Mouse (Mus musculus) stomach, postnatal 0 days (tissue): ENCODE data around the gene P3h3. TPM values are rescaled to one million over a fixed set of nuclear protein-coding genes. Genes with fewer than 3 reads are reported as not detected.

Experiments
- ATAC-seq: fragments of 200-750 bp; cut with Nextera tagmentation; 2 replicates; pipeline ENCODE4 v1.8.0; 2017; ENCODE audit not compliant: low FRiP score, low TSS enrichment
- DNase-seq: peaks from one replicate; pipeline ENCODE4 v3.0.0-alpha.2; 2016; ENCODE audit warnings: low spot score
- H3K27ac ChIP-seq: fragments of 300-500 bp; sonication (generic); replicated peaks from 2 replicates; pipeline ENCODE4 v1.5.1; 2014; ENCODE audit warnings: mild to moderate bottlenecking, control low read depth
- H3K27me3 ChIP-seq: fragments of 300-500 bp; sonication (generic); 2 replicates; pipeline ENCODE4 v1.6.1; 2014; ENCODE audit warnings: low read length; ENCODE audit not compliant: control insufficient read depth, insufficient read depth
- H3K36me3 ChIP-seq: fragments of 300-500 bp; sonication (generic); 2 replicates; pipeline ENCODE4 v1.6.1; 2014; ENCODE audit warnings: low read length, mixed read lengths; ENCODE audit not compliant: control insufficient read depth, insufficient read depth
- H3K4me1 ChIP-seq: fragments of 300-500 bp; sonication (generic); replicated peaks from 2 replicates; pipeline ENCODE4 v1.6.1; 2014; ENCODE audit warnings: antibody characterized with exemption; ENCODE audit not compliant: control insufficient read depth, insufficient read depth
- H3K4me2 ChIP-seq: fragments of 300-500 bp; sonication (generic); replicated peaks from 2 replicates; pipeline ENCODE4 v1.6.1; 2014; ENCODE audit warnings: low read depth, mild to moderate bottlenecking, control low read depth, moderate library complexity
- H3K4me3 ChIP-seq: fragments of 300-500 bp; sonication (generic); 2 replicates; pipeline ENCODE4 v1.5.1; 2014; ENCODE audit warnings: low read depth, low read length, control low read depth
- H3K9ac ChIP-seq: fragments of 300-500 bp; sonication (generic); 2 replicates; pipeline ENCODE4 v1.6.1; 2014; ENCODE audit warnings: mild to moderate bottlenecking, low read length, control low read depth, mixed read lengths
- H3K9me3 ChIP-seq: fragments of 300-500 bp; sonication (generic); 2 replicates; pipeline ENCODE4 v1.6.1; 2016; ENCODE audit warnings: low read length; ENCODE audit not compliant: control insufficient read depth
- CTCF ChIP-seq: IDR thresholded peaks from 2 replicates; pipeline ENCODE4 v1.5.1; 2016; ENCODE audit warnings: antibody characterized with exemption, low read depth, mild to moderate bottlenecking, moderate library complexity
- EP300 ChIP-seq: optimal IDR thresholded peaks from 2 replicates; pipeline ENCODE3; 2016; ENCODE audit warnings: antibody characterized with exemption
- WGBS: fragments of 180-500 bp; shearing (Covaris S2); extraction: QIAGEN DNeasy Blood & Tissue Kit; methylation state at CpG from one replicate; pipeline ENCODE4 v1.1.7; 2014; 5-methylcytosine and 5-hydroxymethylcytosine counted together
- polyA plus RNA-seq: library from polyadenylated mRNA; unstranded; fragments of >200 nt; fragmentation: Nextera tagmentation; extraction: Ambion mirVana; gene quantifications from 2 replicates; pipeline ENCODE4 v1.2.1, GENCODE M21; 2015

P3h3 gene
- polyA plus RNA-seq, 1 experiment from 2014 or later: 9.7 TPM

- Histone ChIP-seq H3K27ac (peak within 1 kb of the TSS; percentile 95), H3K4me2 (peak within 1 kb of the TSS; percentile 96), H3K4me3 (peak within 1 kb of the TSS; percentile 65), H3K4me1 (peaks cover 2% of the 10 kb centered on the region; the same call in 1 of the 2 replicates), H3K36me3 (peaks cover 12% of the 10 kb centered on the region), H3K9ac (peak within 1 kb of the TSS; percentile 78), H3K27me3 (no peaks in the 10 kb centered on the region), H3K9me3 (no peaks in the 10 kb centered on the region)
- WGBS: 2% methylated on average over 28 of the region's 29 CpGs
- TF ChIP-seq CTCF (no peak), EP300 (no peak)
- DNase-seq (peak; percentile 87), ATAC-seq (peak; percentile 67)
These were observed 49.1 kb downstream of the P3h3 start, which contains the start of gene Spsb2 for GRCm38 (mm10) chr6:124808358-124809012. Spsb2 (plus strand) TSS chr6:124808661.

GRCm38 (mm10) chr6:124807986-124808357, 49.6 kb downstream of the P3h3 start:
- 65% methylated on average over 6 of the region's 6 CpGs for WGBS
- H3K4me2 ChIP-seq: peak overlapping the region; percentile 96
- DNase-seq: no peak
- ATAC-seq: no peak
- H3K27ac ChIP-seq: peak overlapping the region; percentile 95
- peak overlapping the region; percentile 65 for H3K4me3 ChIP-seq
- H3K36me3 ChIP-seq: peaks cover 12% of the 10 kb centered on the region
- H3K27me3 ChIP-seq: no peaks in the 10 kb centered on the region
- H3K4me1 ChIP-seq: peaks cover 2% of the 10 kb centered on the region; the same call in 1 of the 2 replicates
- TF ChIP-seq EP300 (no peak), CTCF (no peak)
- H3K9me3 ChIP-seq: no peaks in the 10 kb centered on the region
- no peak overlapping the region; the same call in 1 of the 2 replicates for H3K9ac ChIP-seq

- H3K36me3 ChIP-seq: peaks cover 12% of the 10 kb centered on the region
- no peaks in the 10 kb centered on the region for H3K27me3 ChIP-seq
- no peak overlapping the region for H3K9ac ChIP-seq
- WGBS: 62% methylated on average over 4 of the region's 4 CpGs
- H3K27ac ChIP-seq: peak overlapping the region; percentile 95
- no peak overlapping the region for H3K4me2 ChIP-seq
- ATAC-seq: no peak
- H3K9me3 ChIP-seq: no peaks in the 10 kb centered on the region
- TF ChIP-seq EP300 (no peak), CTCF (no peak)
- H3K4me3 ChIP-seq: no peak overlapping the region
- DNase-seq: no peak
- H3K4me1 ChIP-seq: peaks cover 2% of the 10 kb centered on the region; the same call in 1 of the 2 replicates
These were observed 50.2 kb downstream of the P3h3 start for GRCm38 (mm10) chr6:124807366-124807765.

DNA sequence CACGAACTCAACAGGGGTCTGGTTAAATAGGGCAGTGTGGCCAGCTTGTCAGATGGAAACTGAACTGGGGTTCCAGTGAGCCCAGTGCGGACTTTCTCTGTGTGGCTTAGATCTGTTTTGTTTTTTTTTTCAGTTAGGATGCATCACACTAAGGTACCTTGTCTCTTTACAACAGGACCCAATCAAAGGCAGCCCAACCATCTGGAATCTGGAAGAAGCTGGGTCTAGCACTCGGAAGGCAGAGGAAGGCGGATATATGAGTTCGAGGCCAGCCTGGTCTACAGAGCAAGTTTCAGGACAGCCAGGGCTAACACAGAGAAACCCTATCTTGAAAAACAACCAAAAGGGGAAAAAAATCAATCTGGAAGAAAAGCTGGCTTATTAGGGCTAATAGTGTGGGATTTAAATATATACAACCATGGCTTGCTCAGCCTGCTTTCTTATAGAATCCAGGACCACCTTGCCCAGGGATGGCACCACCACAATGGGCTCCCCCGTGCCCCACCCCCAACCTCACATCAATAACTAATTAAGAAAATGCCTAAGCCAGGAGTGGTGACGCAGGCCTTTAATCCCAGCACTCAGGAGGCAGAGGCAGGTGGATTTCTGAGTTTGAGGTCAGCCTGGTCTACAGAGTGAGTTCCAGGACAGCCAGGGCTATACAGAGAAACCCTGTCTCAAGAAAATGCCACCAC, 51.0 kb downstream of the P3h3 start:
- no peaks in the 10 kb centered on the region for H3K27me3 ChIP-seq
- TF ChIP-seq CTCF: no peak
- TF ChIP-seq EP300: no peak
- peak overlapping the region; percentile 98 for H3K27ac ChIP-seq
- peaks cover 2% of the 10 kb centered on the region; the same call in 1 of the 2 replicates for H3K4me1 ChIP-seq
- peak overlapping the region; percentile 41; the same call in 1 of the 2 replicates for H3K4me3 ChIP-seq
- ATAC-seq (no peak), DNase-seq (no peak)
- peaks cover 4% of the 10 kb centered on the region for H3K36me3 ChIP-seq
- H3K9me3 ChIP-seq: no peaks in the 10 kb centered on the region
- peak overlapping the region; percentile 43; the same call in 1 of the 2 replicates for H3K9ac ChIP-seq
- H3K4me2 ChIP-seq: peak overlapping the region; percentile 78
- 74% methylated on average over 7 of the region's 7 CpGs for WGBS

DNA sequence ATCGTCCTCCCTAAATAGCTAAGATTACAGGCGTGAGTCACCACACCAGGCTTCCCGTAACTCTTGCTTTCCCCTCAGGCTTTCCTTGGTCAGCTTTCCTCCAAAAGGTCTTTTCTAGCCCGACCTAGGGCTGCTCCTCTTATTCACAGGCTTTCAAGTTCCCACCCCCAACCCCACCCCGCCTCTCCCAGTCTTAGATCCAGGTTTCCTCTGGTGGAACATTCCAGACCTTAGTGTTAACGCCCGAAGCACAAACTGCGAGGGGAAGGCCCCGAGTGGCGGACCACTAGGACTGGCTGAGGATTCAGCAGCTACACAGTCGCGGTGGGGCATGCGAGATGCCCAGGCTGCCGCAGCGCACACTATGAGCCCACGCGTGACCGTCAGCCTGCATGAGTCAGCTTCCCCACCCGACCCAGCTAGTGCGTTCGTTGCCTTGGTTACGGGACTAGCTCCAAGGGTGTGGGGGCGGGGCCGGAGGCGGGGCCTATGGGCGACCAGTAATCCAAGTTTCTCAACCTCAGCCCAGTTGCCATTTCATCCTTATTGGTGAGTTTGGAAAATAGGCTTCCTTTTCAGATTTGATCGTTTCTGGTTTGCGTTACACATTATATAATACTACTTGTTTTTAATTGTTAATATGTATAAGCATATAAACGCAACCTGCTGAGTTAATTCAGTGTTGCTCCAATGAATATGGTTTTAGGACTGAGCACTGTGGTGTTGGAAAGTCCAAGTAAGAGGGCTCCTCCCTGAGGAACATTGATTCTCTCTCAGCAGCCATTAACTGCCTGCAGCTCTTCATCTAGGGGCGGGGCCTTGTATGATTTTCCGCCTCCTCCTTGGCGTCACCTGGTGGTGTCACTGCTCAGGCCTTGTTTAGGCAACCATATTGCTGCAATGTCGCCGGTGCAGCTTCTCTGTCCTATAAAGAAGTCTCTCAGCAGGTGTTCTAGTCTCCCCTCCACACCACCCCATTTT, 51.9 kb downstream of the P3h3 start:
- Histone ChIP-seq H3K4me2 (peak overlapping the region; percentile 78), H3K27ac (peak overlapping the region; percentile 98), H3K9me3 (no peaks in the 10 kb centered on the region), H3K27me3 (no peaks in the 10 kb centered on the region), H3K4me1 (peaks cover 2% of the 10 kb centered on the region; the same call in 1 of the 2 replicates), H3K9ac (peak overlapping the region; percentile 45), H3K4me3 (peak overlapping the region; percentile 41), H3K36me3 (0 out of 2 replicates have a peak, but pooled peaks cover 2% of the 10 kb centered on the region)
- no peak for TF ChIP-seq EP300
- peak; percentile 63 for TF ChIP-seq CTCF
- peak; percentile 82 for ATAC-seq
- peak; percentile 98 for DNase-seq
- under 1% methylated on average over 34 of the region's 34 CpGs for WGBS
